Mouse (Mus musculus) midbrain, embryonic 14.5 days (tissue): ENCODE data around the gene Smg9. TPM values are rescaled to one million over a fixed set of nuclear protein-coding genes. Genes with fewer than 3 reads are reported as not detected.

Experiments
- ATAC-seq: fragments of 200-750 bp; cut with Nextera tagmentation; 2 replicates; pipeline ENCODE4 v1.8.0; 2017; ENCODE audit warnings: moderate number of reproducible peaks, moderate library complexity; ENCODE audit not compliant: low FRiP score, low TSS enrichment
- DNase-seq: peaks from one replicate; pipeline ENCODE4 v3.0.0-alpha.2; 2015
- H3K27ac ChIP-seq: fragments of 300-500 bp; sonication (generic); replicated peaks from 2 replicates; pipeline ENCODE4 v1.5.1; 2014; ENCODE audit warnings: mild to moderate bottlenecking, low read depth, low read length, moderate library complexity
- H3K27me3 ChIP-seq: fragments of 300-500 bp; sonication (generic); 2 replicates; pipeline ENCODE4 v1.6.1; 2014; ENCODE audit warnings: low read length, control low read depth, mixed read lengths; ENCODE audit not compliant: control insufficient read depth, insufficient read depth
- H3K36me3 ChIP-seq: fragments of 300-500 bp; sonication (generic); 2 replicates; pipeline ENCODE4 v1.6.1; 2014; ENCODE audit warnings: low read length, control low read depth; ENCODE audit not compliant: control insufficient read depth, insufficient read depth
- H3K4me1 ChIP-seq: fragments of 300-500 bp; sonication (generic); 2 replicates; pipeline ENCODE4 v1.6.1; 2014; ENCODE audit warnings: mild to moderate bottlenecking, antibody characterized with exemption, low read length, control low read depth; ENCODE audit not compliant: control insufficient read depth, insufficient read depth
- H3K4me2 ChIP-seq: fragments of 300-500 bp; sonication (generic); 2 replicates; pipeline ENCODE4 v1.6.1; 2014; ENCODE audit warnings: mild to moderate bottlenecking, low read length, moderate library complexity
- H3K4me3 ChIP-seq: fragments of 300-500 bp; sonication (generic); replicated peaks from 2 replicates; pipeline ENCODE4 v1.5.1; 2014; ENCODE audit warnings: low read depth, low read length
- H3K9ac ChIP-seq: fragments of 300-500 bp; sonication (generic); replicated peaks from 2 replicates; pipeline ENCODE4 v1.6.1; 2014; ENCODE audit warnings: mild to moderate bottlenecking, low read length, moderate library complexity
- H3K9me3 ChIP-seq: fragments of 300-500 bp; sonication (generic); 2 replicates; pipeline ENCODE4 v1.6.1; 2016; ENCODE audit warnings: low read length, control low read depth, mixed read lengths; ENCODE audit not compliant: control insufficient read depth
- WGBS: fragments of 180-500 bp; shearing (Covaris S2); extraction: QIAGEN DNeasy Blood & Tissue Kit; methylation state at CpG from one replicate; pipeline ENCODE4 v1.1.7; 2014; 5-methylcytosine and 5-hydroxymethylcytosine counted together
- polyA plus RNA-seq: library from polyadenylated mRNA; unstranded; fragments of >200 nt; fragmentation: Nextera tagmentation; extraction: Ambion mirVana; gene quantifications from 2 replicates; pipeline ENCODE4 v1.2.1, GENCODE M21; 2014

Gene Smg9
- polyA plus RNA-seq, 1 experiment from 2014 or later, result 33.3 TPM

GRCm38 (mm10) chr7:24372786-24373185 is 26.6 kb upstream of the Smg9 start:
- DNase-seq, result no peak
- Histone ChIP-seq H3K4me1 (peaks cover 10% of the 10 kb centered on the region; the same call in 1 of the 2 replicates), H3K4me3 (no peak overlapping the region), H3K27ac (no peak overlapping the region), H3K9me3 (no peaks in the 10 kb centered on the region), H3K9ac (no peak overlapping the region), H3K27me3 (no peaks in the 10 kb centered on the region; the same call in 1 of the 2 replicates), H3K4me2 (no peak overlapping the region), H3K36me3 (no peaks in the 10 kb centered on the region)
- 72% methylated on average over 4 of the region's 4 CpGs for WGBS
- no peak for ATAC-seq

- Histone ChIP-seq H3K27me3 (no peaks in the 10 kb centered on the region; the same call in none of the 2 replicates), H3K9me3 (no peaks in the 10 kb centered on the region), H3K4me3 (no peak overlapping the region), H3K4me1 (peaks cover 13% of the 10 kb centered on the region; the same call in 1 of the 2 replicates), H3K4me2 (peak overlapping the region; percentile 17; the same call in 1 of the 2 replicates), H3K36me3 (no peaks in the 10 kb centered on the region), H3K27ac (peak overlapping the region; percentile 61), H3K9ac (no peak overlapping the region)
- ATAC-seq (peak; percentile 41; the same call in 1 of the 2 replicates), DNase-seq (peak; percentile 69)
- WGBS, result 39% methylated on average over 18 of the region's 20 CpGs
Observed at GRCm38 (mm10) chr7:24373538-24374379, 25.7 kb upstream of the Smg9 start.

- Histone ChIP-seq H3K9me3 (no peaks in the 10 kb centered on the region), H3K9ac (no peak overlapping the region), H3K36me3 (no peaks in the 10 kb centered on the region), H3K27me3 (no peaks in the 10 kb centered on the region; the same call in none of the 2 replicates), H3K4me1 (peaks cover 13% of the 10 kb centered on the region; the same call in 1 of the 2 replicates), H3K27ac (no peak overlapping the region), H3K4me2 (no peak overlapping the region), H3K4me3 (no peak overlapping the region)
- WGBS, result 91% methylated on average over 8 of the region's 8 CpGs
- no peak for DNase-seq
- no peak for ATAC-seq
Observed at GRCm38 (mm10) chr7:24376456-24376855, 23.0 kb upstream of the Smg9 start.

GRCm38 (mm10) chr7:24377091-24377865 is 22.1 kb upstream of the Smg9 start:
- WGBS, result 5% methylated on average over 49 of the region's 49 CpGs
- H3K9me3 ChIP-seq, result no peaks in the 10 kb centered on the region
- peaks cover 13% of the 10 kb centered on the region; the same call in 1 of the 2 replicates for H3K4me1 ChIP-seq
- no peaks in the 10 kb centered on the region; the same call in none of the 2 replicates for H3K27me3 ChIP-seq
- H3K9ac ChIP-seq, result peak overlapping the region; percentile 23; the same call in 1 of the 2 replicates
- ATAC-seq (no peak), DNase-seq (peak; percentile 40)
- H3K27ac ChIP-seq, result no peak overlapping the region
- H3K4me3 ChIP-seq, result peak overlapping the region; percentile 25
- H3K36me3 ChIP-seq, result no peaks in the 10 kb centered on the region
- peak overlapping the region; percentile 48 for H3K4me2 ChIP-seq

GRCm38 (mm10) chr7:24378049-24378701 is 21.2 kb upstream of the Smg9 start:
- 77% methylated on average over 10 of the region's 10 CpGs for WGBS
- ATAC-seq, result no peak
- Histone ChIP-seq H3K9ac (no peak overlapping the region), H3K27ac (no peak overlapping the region), H3K4me2 (no peak overlapping the region), H3K4me3 (no peak overlapping the region), H3K27me3 (no peaks in the 10 kb centered on the region; the same call in none of the 2 replicates), H3K36me3 (no peaks in the 10 kb centered on the region), H3K4me1 (peaks cover 13% of the 10 kb centered on the region; the same call in 1 of the 2 replicates), H3K9me3 (no peaks in the 10 kb centered on the region)
- DNase-seq, result no peak

GRCm38 (mm10) chr7:24379934-24380333 is 19.5 kb upstream of the Smg9 start:
- ATAC-seq, result no peak
- 0 out of 2 replicates have a peak, but pooled peaks cover 6% of the 10 kb centered on the region for H3K4me1 ChIP-seq
- DNase-seq, result no peak
- 71% methylated on average over 7 of the region's 7 CpGs for WGBS
- no peak overlapping the region for H3K4me3 ChIP-seq
- H3K9ac ChIP-seq, result no peak overlapping the region
- no peak overlapping the region for H3K4me2 ChIP-seq
- no peaks in the 10 kb centered on the region; the same call in none of the 2 replicates for H3K27me3 ChIP-seq
- H3K9me3 ChIP-seq, result no peaks in the 10 kb centered on the region
- H3K27ac ChIP-seq, result no peak overlapping the region
- no peaks in the 10 kb centered on the region for H3K36me3 ChIP-seq

GRCm38 (mm10) chr7:24380370-24380769 is 19.0 kb upstream of the Smg9 start:
- DNase-seq, result no peak
- H3K9ac ChIP-seq, result no peak overlapping the region
- no peak overlapping the region for H3K4me2 ChIP-seq
- 0 out of 2 replicates have a peak, but pooled peaks cover 6% of the 10 kb centered on the region for H3K4me1 ChIP-seq
- no peaks in the 10 kb centered on the region; the same call in none of the 2 replicates for H3K27me3 ChIP-seq
- H3K9me3 ChIP-seq, result no peaks in the 10 kb centered on the region
- no peak overlapping the region for H3K4me3 ChIP-seq
- no peak for ATAC-seq
- 78% methylated on average over 2 of the region's 2 CpGs for WGBS
- no peaks in the 10 kb centered on the region for H3K36me3 ChIP-seq
- H3K27ac ChIP-seq, result no peak overlapping the region

- H3K4me1 ChIP-seq, result 0 out of 2 replicates have a peak, but pooled peaks cover 3% of the 10 kb centered on the region
- no peak for DNase-seq
Observed at GRCm38 (mm10) chr7:24382730-24383372, 16.6 kb upstream of the Smg9 start.

More at GRCm38 (mm10) chr7:24382730-24383372, 16.6 kb upstream of the Smg9 start:
- Histone ChIP-seq H3K27me3 (no peaks in the 10 kb centered on the region; the same call in 1 of the 2 replicates), H3K36me3 (no peaks in the 10 kb centered on the region), H3K9me3 (no peaks in the 10 kb centered on the region), H3K9ac (no peak overlapping the region), H3K27ac (no peak overlapping the region), H3K4me2 (no peak overlapping the region), H3K4me3 (no peak overlapping the region)
- no peak for ATAC-seq
- WGBS, result 86% methylated on average over 16 of the region's 16 CpGs
